Mouse (Mus musculus) kidney, adult 11 months (tissue): ENCODE measurements around the gene Bmp4.

Source experiments
- DNase-seq: peaks from one replicate; pipeline ENCODE4 v3.0.0; 2022

Bmp4 gene

GRCm38 (mm10) chr14:46385701-46386477 lies 4.6 kb downstream of the Bmp4 start:
- peak; percentile 26 for DNase-seq

- no peak for DNase-seq
Observed at GRCm38 (mm10) chr14:46384946-46385691, 5.3 kb downstream of the Bmp4 start.

GRCm38 (mm10) chr14:46381457-46381856 lies 9.0 kb downstream of the Bmp4 start:
- DNase-seq = no peak

GRCm38 (mm10) chr14:46380286-46380721 lies 10.2 kb downstream of the Bmp4 start:
- peak; percentile 40 for DNase-seq

- peak; percentile 29 for DNase-seq
Observed at GRCm38 (mm10) chr14:46379285-46379684, 11.2 kb downstream of the Bmp4 start, which contains the start of gene Gm15217. TSS of gene Gm15217 (plus strand) at chr14:46379414.

- no peak for DNase-seq
Observed at GRCm38 (mm10) chr14:46375796-46376195, 14.7 kb downstream of the Bmp4 start.

- DNase-seq = no peak
Observed at GRCm38 (mm10) chr14:46372452-46372851, 18.0 kb downstream of the Bmp4 start.

GRCm38 (mm10) chr14:46363209-46363608 lies 27.3 kb downstream of the Bmp4 start:
- no peak for DNase-seq

GRCm38 (mm10) chr14:46357696-46358095 lies 32.8 kb downstream of the Bmp4 start:
- DNase-seq = no peak

GRCm38 (mm10) chr14:46357286-46357685 lies 33.2 kb downstream of the Bmp4 start:
- no peak for DNase-seq

- DNase-seq = no peak
Observed at GRCm38 (mm10) chr14:46344750-46345149, 45.7 kb downstream of the Bmp4 start.

- DNase-seq = no peak
Observed at GRCm38 (mm10) chr14:46338801-46339200, 51.7 kb downstream of the Bmp4 start.
